Mouse (Mus musculus) frontal cortex, adult 2 months (tissue): ENCODE data around the gene Rabif. TPM values are rescaled to one million over a fixed set of nuclear protein-coding genes. Genes with fewer than 3 reads are reported as not detected.
A peak's percentile ranks its signal among the peaks of the same experiment; 100 is the strongest.

Experiments
- DNase-seq, 2 experiments: peaks; one replicate each; pipeline ENCODE4 v3.0.0; 2022; ENCODE audit warnings: low spot score in 1 of 2; ENCODE audit errors: extremely low spot score in 1 of 2
- polyA plus RNA-seq: library from polyadenylated mRNA; depleted of rRNA; stranded (reverse); fragments of >200 nt; gene quantifications from 2 replicates; pipeline ENCODE4 v1.2.3, GENCODE M21; 2012; rRNA removed

Rabif gene
- polyA plus RNA-seq, 1 experiment: 29.4 TPM

- no peak for DNase-seq
These were observed 55.2 kb downstream of the Rabif start, which contains the start of gene Mgat4e for GRCm38 (mm10) chr1:134549632-134550132. Gene Mgat4e, minus strand, starts transcription at chr1:134549682.

GRCm38 (mm10) chr1:134551869-134552268 is 57.4 kb downstream of the Rabif start:
- DNase-seq: no peak

- no peak for DNase-seq
These were observed 57.9 kb downstream of the Rabif start for GRCm38 (mm10) chr1:134552396-134552795.

GRCm38 (mm10) chr1:134555240-134555870 is 60.9 kb downstream of the Rabif start:
- DNase-seq: no peak

- peak in 1 of 2 experiments; percentile 56 for DNase-seq
These were observed 61.6 kb downstream of the Rabif start for GRCm38 (mm10) chr1:134555871-134556670.

DNA sequence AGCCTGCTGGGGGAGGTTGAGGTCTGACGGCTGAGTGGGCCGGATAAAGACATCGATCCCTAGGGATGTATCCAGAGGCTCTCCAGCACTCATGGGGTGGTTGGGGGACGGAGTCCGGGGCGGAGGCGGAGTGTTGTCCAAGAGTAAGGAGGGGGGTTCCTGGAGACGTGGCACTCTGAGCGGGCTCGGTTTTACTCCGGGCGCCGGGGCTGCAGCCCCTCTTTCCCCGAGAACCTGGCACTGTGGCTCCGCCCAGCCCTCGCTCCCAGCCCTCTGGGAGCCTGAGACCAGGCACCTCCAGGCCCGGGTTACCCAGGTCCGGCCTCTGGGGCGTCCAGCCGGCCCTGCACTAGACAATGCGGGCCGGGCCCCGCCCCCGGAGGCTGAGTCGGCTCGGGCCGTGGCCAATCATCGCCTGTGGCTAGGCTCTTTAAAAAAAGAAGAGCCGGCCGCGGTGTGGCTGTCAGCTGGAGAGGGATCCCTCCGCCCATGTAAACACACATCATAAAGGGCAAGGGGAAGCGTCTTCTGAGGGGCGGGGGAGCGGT is 62.3 kb downstream of the Rabif start:
- peak; percentile 94 to 96 for DNase-seq

Other genes with a start within 250 kb of the Rabif start
- 0.14 and 0.15 TPM in 2 replicates for gene Myog, start 204.7 kb upstream of the Rabif start, polyA plus RNA-seq
- 49.4 TPM in 2 replicates for gene Ppfia4, start 161.7 kb upstream of the Rabif start, polyA plus RNA-seq
- gene Tmem183a, start 132.7 kb upstream of the Rabif start, polyA plus RNA-seq: 54.0 and 62.4 TPM in 2 replicates
- not detected in 2 replicates for gene 4933406M09Rik, start 108.7 kb upstream of the Rabif start, polyA plus RNA-seq
- 14.0 and 15.9 TPM in 2 replicates for gene Cyb5r1, start 89.1 kb upstream of the Rabif start, polyA plus RNA-seq
- 60.4 and 64.3 TPM in 2 replicates for gene Adipor1, start 79.3 kb upstream of the Rabif start, polyA plus RNA-seq
- gene Klhl12, start 39.1 kb upstream of the Rabif start, polyA plus RNA-seq: 26.5 and 28.4 TPM in 2 replicates
- 0.08 TPM in 1 of 2 replicates, not detected in the other for gene Mgat4e, start 55.0 kb downstream of the Rabif start, polyA plus RNA-seq
- gene Kdm5b, start 65.5 kb downstream of the Rabif start, polyA plus RNA-seq: 29.9 and 31.5 TPM in 2 replicates
- 5.5 and 8.9 TPM in 2 replicates for gene Syt2, start 152.0 kb downstream of the Rabif start, polyA plus RNA-seq